Mouse (Mus musculus) intestine, embryonic 15.5 days (tissue): ENCODE results near the gene Slc7a11. TPM values are rescaled to one million over a fixed set of nuclear protein-coding genes. Genes with fewer than 3 reads are reported as not detected.

Experiments
- ATAC-seq: fragments of 200-750 bp; cut with Nextera tagmentation; 2 replicates; pipeline ENCODE4 v1.8.0; 2017; ENCODE audit warnings: moderate TSS enrichment, moderate library complexity
- H3K27ac ChIP-seq: fragments of 300-500 bp; sonication (generic); 2 replicates; pipeline ENCODE4 v1.5.1; 2015; ENCODE audit warnings: mild to moderate bottlenecking, inconsistent platforms
- H3K27me3 ChIP-seq: fragments of 300-500 bp; sonication (generic); replicated peaks from 2 replicates; pipeline ENCODE4 v1.6.1; 2015; ENCODE audit warnings: inconsistent platforms
- H3K36me3 ChIP-seq: fragments of 300-500 bp; sonication (generic); 2 replicates; pipeline ENCODE4 v1.6.1; 2015; ENCODE audit warnings: inconsistent platforms
- H3K4me1 ChIP-seq: fragments of 300-500 bp; sonication (generic); replicated peaks from 2 replicates; pipeline ENCODE4 v1.6.1; 2015; ENCODE audit warnings: inconsistent platforms
- H3K4me2 ChIP-seq: fragments of 300-500 bp; sonication (generic); replicated peaks from 2 replicates; pipeline ENCODE4 v1.6.1; 2015; ENCODE audit warnings: mild to moderate bottlenecking, inconsistent platforms
- H3K4me3 ChIP-seq: fragments of 300-500 bp; sonication (generic); replicated peaks from 2 replicates; pipeline ENCODE4 v1.5.1; 2015; ENCODE audit warnings: inconsistent platforms
- H3K9ac ChIP-seq: fragments of 300-500 bp; sonication (generic); 2 replicates; pipeline ENCODE4 v1.6.1; 2015; ENCODE audit warnings: inconsistent platforms
- H3K9me3 ChIP-seq: fragments of 300-500 bp; sonication (generic); 2 replicates; pipeline ENCODE4 v1.6.1; 2016; ENCODE audit warnings: inconsistent platforms
- WGBS: fragments of 180-500 bp; shearing (Covaris S2); methylation state at CpG from one replicate; pipeline ENCODE4 v1.1.7; 2015; 5-methylcytosine and 5-hydroxymethylcytosine counted together
- polyA plus RNA-seq: library from polyadenylated mRNA; unstranded; fragments of >200 nt; fragmentation: Nextera tagmentation; extraction: Ambion mirVana; gene quantifications from 2 replicates; pipeline ENCODE4 v1.2.1, GENCODE M21; 2015

The Slc7a11 gene
- 0.14 and 0.27 TPM in 2 replicates for polyA plus RNA-seq

GRCm38 (mm10) chr3:50443421-50443916, at the start of gene Slc7a11:
Gene Slc7a11 (minus strand): TSS chr3:50443614.
- peaks cover 2% of the 10 kb centered on the region; the same call in 1 of the 2 replicates for H3K4me1 ChIP-seq
- no peaks in the 10 kb centered on the region for H3K27me3 ChIP-seq
- H3K4me2 ChIP-seq, result peak within 1 kb of the TSS; percentile 79
- H3K27ac ChIP-seq, result no peak within 1 kb of the TSS
- ATAC-seq, result peak; percentile 86
- H3K36me3 ChIP-seq, result no peaks in the 10 kb centered on the region
- no peaks in the 10 kb centered on the region for H3K9me3 ChIP-seq
- H3K9ac ChIP-seq, result peak within 1 kb of the TSS; percentile 15
- under 1% methylated on average over 11 of the region's 11 CpGs for whole genome bisulfite sequencing
- H3K4me3 ChIP-seq, result peak within 1 kb of the TSS; percentile 29

GRCm38 (mm10) chr3:50491678-50492077, 48.3 kb upstream of the Slc7a11 start:
- Histone ChIP-seq H3K9ac (no peak overlapping the region), H3K27me3 (no peaks in the 10 kb centered on the region), H3K4me3 (no peak overlapping the region), H3K36me3 (no peaks in the 10 kb centered on the region), H3K4me2 (no peak overlapping the region), H3K9me3 (no peaks in the 10 kb centered on the region), H3K4me1 (no peaks in the 10 kb centered on the region), H3K27ac (no peak overlapping the region)
- no peak for ATAC-seq
- 95% methylated on average over 2 of the region's 2 CpGs for WGBS

- ATAC-seq, result no peak
- Histone ChIP-seq H3K36me3 (no peaks in the 10 kb centered on the region), H3K4me3 (no peak overlapping the region), H3K27me3 (no peaks in the 10 kb centered on the region), H3K4me1 (no peaks in the 10 kb centered on the region), H3K9me3 (no peaks in the 10 kb centered on the region), H3K4me2 (no peak overlapping the region), H3K27ac (no peak overlapping the region), H3K9ac (no peak overlapping the region)
- WGBS, result 81% methylated on average over 1 of the region's 1 CpGs
Measured at GRCm38 (mm10) chr3:50484076-50484475, 40.7 kb upstream of the Slc7a11 start.

- no peak for ATAC-seq
- Histone ChIP-seq H3K4me2 (no peak overlapping the region), H3K27ac (no peak overlapping the region), H3K36me3 (no peaks in the 10 kb centered on the region), H3K27me3 (no peaks in the 10 kb centered on the region), H3K4me1 (no peaks in the 10 kb centered on the region), H3K9ac (no peak overlapping the region), H3K4me3 (no peak overlapping the region), H3K9me3 (no peaks in the 10 kb centered on the region)
- WGBS, result 85% methylated on average over 2 of the region's 2 CpGs
Measured at GRCm38 (mm10) chr3:50462223-50462622, 18.8 kb upstream of the Slc7a11 start.

GRCm38 (mm10) chr3:50457136-50457535, 13.7 kb upstream of the Slc7a11 start:
- 73% methylated on average over 5 of the region's 5 CpGs for WGBS
- H3K9me3 ChIP-seq, result no peaks in the 10 kb centered on the region
- no peaks in the 10 kb centered on the region for H3K36me3 ChIP-seq
- no peak overlapping the region for H3K4me2 ChIP-seq
- H3K4me1 ChIP-seq, result no peaks in the 10 kb centered on the region
- no peak overlapping the region for H3K4me3 ChIP-seq
- H3K9ac ChIP-seq, result no peak overlapping the region
- no peaks in the 10 kb centered on the region for H3K27me3 ChIP-seq
- no peak for ATAC-seq
- H3K27ac ChIP-seq, result no peak overlapping the region

- no peak overlapping the region for H3K27ac ChIP-seq
- no peaks in the 10 kb centered on the region for H3K27me3 ChIP-seq
- no peak overlapping the region for H3K9ac ChIP-seq
- 75% methylated on average over 4 of the region's 4 CpGs for WGBS
- no peak overlapping the region for H3K4me2 ChIP-seq
- H3K4me1 ChIP-seq, result no peaks in the 10 kb centered on the region
- 0 out of 2 replicates have a peak, but pooled peaks have one; percentile 15 for ATAC-seq
- no peak overlapping the region for H3K4me3 ChIP-seq
- H3K9me3 ChIP-seq, result no peaks in the 10 kb centered on the region
- H3K36me3 ChIP-seq, result no peaks in the 10 kb centered on the region
Measured at GRCm38 (mm10) chr3:50456564-50456963, 13.2 kb upstream of the Slc7a11 start.

- Histone ChIP-seq H3K9ac (no peak overlapping the region), H3K27ac (no peak overlapping the region), H3K4me2 (no peak overlapping the region), H3K27me3 (no peaks in the 10 kb centered on the region), H3K4me1 (no peaks in the 10 kb centered on the region), H3K4me3 (no peak overlapping the region), H3K9me3 (no peaks in the 10 kb centered on the region), H3K36me3 (no peaks in the 10 kb centered on the region)
- no peak for ATAC-seq
- WGBS, result 59% methylated on average over 1 of the region's 1 CpGs
Measured at GRCm38 (mm10) chr3:50456023-50456422, 12.6 kb upstream of the Slc7a11 start.

GRCm38 (mm10) chr3:50445050-50445775, 1.8 kb upstream of the Slc7a11 start:
- Histone ChIP-seq H3K36me3 (no peaks in the 10 kb centered on the region), H3K4me2 (no peak overlapping the region), H3K27me3 (no peaks in the 10 kb centered on the region), H3K9me3 (no peaks in the 10 kb centered on the region), H3K27ac (no peak overlapping the region), H3K4me3 (no peak overlapping the region), H3K4me1 (peaks cover 2% of the 10 kb centered on the region; the same call in 1 of the 2 replicates), H3K9ac (no peak overlapping the region)
- WGBS, result 46% methylated on average over 10 of the region's 10 CpGs
- no peak for ATAC-seq

- WGBS, result 13% methylated on average over 9 of the region's 9 CpGs
- Histone ChIP-seq H3K36me3 (no peaks in the 10 kb centered on the region), H3K9ac (peak overlapping the region; percentile 15; the same call in 1 of the 2 replicates), H3K4me2 (peak overlapping the region; percentile 79), H3K4me1 (peaks cover 2% of the 10 kb centered on the region; the same call in 1 of the 2 replicates), H3K9me3 (no peaks in the 10 kb centered on the region), H3K4me3 (peak overlapping the region; percentile 29), H3K27me3 (no peaks in the 10 kb centered on the region), H3K27ac (no peak overlapping the region)
- peak; percentile 61 for ATAC-seq
Measured at GRCm38 (mm10) chr3:50443942-50444341, 528 bp upstream of the Slc7a11 start.

- Histone ChIP-seq H3K4me1 (peaks cover 2% of the 10 kb centered on the region; the same call in 1 of the 2 replicates), H3K4me3 (0 out of 2 replicates have a peak overlapping the region, but pooled peaks have one; percentile 29), H3K9ac (no peak overlapping the region), H3K36me3 (no peaks in the 10 kb centered on the region), H3K27ac (no peak overlapping the region), H3K27me3 (no peaks in the 10 kb centered on the region), H3K9me3 (no peaks in the 10 kb centered on the region), H3K4me2 (peak overlapping the region; percentile 79)
- WGBS, result 77% methylated on average over 19 of the region's 19 CpGs
- ATAC-seq, result peak; percentile 42; the same call in 1 of the 2 replicates
Measured at GRCm38 (mm10) chr3:50442341-50443292, 797 bp downstream of the Slc7a11 start.

GRCm38 (mm10) chr3:50441330-50441729, 2.1 kb downstream of the Slc7a11 start:
- Histone ChIP-seq H3K27ac (no peak overlapping the region), H3K36me3 (no peaks in the 10 kb centered on the region), H3K4me3 (no peak overlapping the region), H3K4me2 (no peak overlapping the region), H3K9ac (no peak overlapping the region), H3K27me3 (no peaks in the 10 kb centered on the region), H3K9me3 (no peaks in the 10 kb centered on the region), H3K4me1 (peaks cover 2% of the 10 kb centered on the region; the same call in 1 of the 2 replicates)
- ATAC-seq, result no peak
- WGBS, result 74% methylated on average over 3 of the region's 3 CpGs

- no peak overlapping the region for H3K9ac ChIP-seq
- no peaks in the 10 kb centered on the region for H3K9me3 ChIP-seq
- no peak for ATAC-seq
- 76% methylated on average over 2 of the region's 2 CpGs for WGBS
- no peak overlapping the region for H3K4me2 ChIP-seq
- H3K4me3 ChIP-seq, result no peak overlapping the region
- no peaks in the 10 kb centered on the region for H3K36me3 ChIP-seq
- H3K27me3 ChIP-seq, result no peaks in the 10 kb centered on the region
- H3K4me1 ChIP-seq, result peaks cover 2% of the 10 kb centered on the region; the same call in 1 of the 2 replicates
- H3K27ac ChIP-seq, result no peak overlapping the region
Measured at GRCm38 (mm10) chr3:50440409-50440808, 3.0 kb downstream of the Slc7a11 start.
